Mouse (Mus musculus): ENCODE measurements at regions not wholly inside any gene's neighbourhood (a gene's known extent, or its start where the extent isn't known, plus 50 kb on each side); places are given as distances from the start of the nearest gene placed in this dataset.

DNA sequence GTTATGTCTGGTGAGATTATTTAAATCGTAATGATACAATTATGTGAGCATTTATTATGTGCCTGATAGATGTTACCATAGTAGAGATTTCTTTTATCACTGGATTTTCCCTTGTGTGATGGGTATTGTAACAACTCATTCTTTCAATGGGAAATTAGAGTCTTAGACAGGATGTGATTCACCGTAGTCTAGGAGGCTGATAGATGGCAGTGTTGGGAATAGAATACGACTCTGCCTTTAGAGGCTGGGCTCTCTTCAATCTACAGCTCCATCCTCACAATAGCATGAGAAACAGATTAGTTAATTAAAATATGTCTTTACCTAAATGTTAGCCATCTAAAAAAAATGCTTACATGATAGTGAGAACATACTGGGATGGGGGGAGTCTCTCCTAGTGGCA, 192.8 kb upstream of the Rfx3 start:
- TF ChIP-seq KAT2A (IDR thresholded peaks at IDR 0.05; ENCODE audit: insufficient replicate concordance, low read length), result no peak
- TF ChIP-seq CTCF (conservative IDR thresholded peaks at IDR 0.05 in 1 of 2, IDR thresholded peaks at IDR 0.05 in 1 of 2; ENCODE audit: low read depth in 2 of 2, low read length in 2 of 2), result no peak
- TF ChIP-seq USF2 (conservative IDR thresholded peaks at IDR 0.05; ENCODE audit: low read depth, low read length), result no peak
- no peak for TF ChIP-seq MAFK (IDR thresholded peaks at IDR 0.05; ENCODE audit: insufficient replicate concordance, low read length)
- TF ChIP-seq NRF1 (IDR thresholded peaks at IDR 0.05; ENCODE audit: low read depth, low read length), result no peak
- TF ChIP-seq CHD2 (IDR thresholded peaks at IDR 0.05; ENCODE audit: low read length), result no peak
- no peak for TF ChIP-seq ZKSCAN1 (IDR thresholded peaks at IDR 0.05; ENCODE audit: borderline replicate concordance, low read depth, low read length)
- no peak for TF ChIP-seq MXI1 (IDR thresholded peaks at IDR 0.05; ENCODE audit: low read depth, low read length)
- no peak for TF ChIP-seq E2F4 (IDR thresholded peaks at IDR 0.05; ENCODE audit: insufficient replicate concordance, low read depth, low read length)
- no peak for TF ChIP-seq MEF2A (IDR thresholded peaks at IDR 0.05; ENCODE audit: borderline replicate concordance, low read depth, low read length)
- TF ChIP-seq POLR2A (IDR thresholded peaks at IDR 0.05; ENCODE audit: low read depth, low read length), result no peak
- no peak for TF ChIP-seq ETS1 (conservative IDR thresholded peaks at IDR 0.05; ENCODE audit: low read depth, low read length)

Measured in CH12.LX (cell line).